Mouse (Mus musculus) spleen, postnatal 10 days (tissue): ENCODE data around the gene Hist1h2ad.
A peak's percentile ranks its signal among the peaks of the same experiment; 100 is the strongest.
"Not testable (repeated sequence)": the region's sequence is repeated elsewhere in the genome, so short reads cannot be mapped to it uniquely, and the experiment has no call there.

ENCODE experiments used
- DNase-seq, 2 experiments: peaks; one replicate each; pipeline ENCODE4 v3.0.0; 2021 to 2022; ENCODE audit warnings: low spot score in 2 of 2

The Hist1h2ad gene

DNA sequence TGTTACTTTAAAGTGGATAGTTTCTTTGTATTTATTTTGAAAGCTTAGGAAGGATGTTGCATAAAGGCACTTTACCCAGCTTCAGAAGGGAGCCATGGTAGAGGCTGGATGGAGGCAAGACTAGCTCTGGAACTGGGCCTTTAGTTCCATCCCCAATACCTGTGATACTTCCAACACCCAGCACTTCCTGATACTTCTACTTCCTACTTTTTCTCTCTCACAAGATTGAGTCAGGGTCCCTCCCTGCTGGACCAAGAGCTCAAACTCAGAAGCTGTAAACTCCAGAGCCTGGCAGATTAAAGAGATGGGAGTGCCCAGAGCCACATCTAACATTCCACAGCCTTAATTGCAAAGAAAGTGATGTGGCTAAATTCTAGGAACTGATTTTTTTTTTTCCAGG, 10.2 kb downstream of the Hist1h2ad start:
- DNase-seq = peak in 1 of 2 experiments; percentile 37

DNA sequence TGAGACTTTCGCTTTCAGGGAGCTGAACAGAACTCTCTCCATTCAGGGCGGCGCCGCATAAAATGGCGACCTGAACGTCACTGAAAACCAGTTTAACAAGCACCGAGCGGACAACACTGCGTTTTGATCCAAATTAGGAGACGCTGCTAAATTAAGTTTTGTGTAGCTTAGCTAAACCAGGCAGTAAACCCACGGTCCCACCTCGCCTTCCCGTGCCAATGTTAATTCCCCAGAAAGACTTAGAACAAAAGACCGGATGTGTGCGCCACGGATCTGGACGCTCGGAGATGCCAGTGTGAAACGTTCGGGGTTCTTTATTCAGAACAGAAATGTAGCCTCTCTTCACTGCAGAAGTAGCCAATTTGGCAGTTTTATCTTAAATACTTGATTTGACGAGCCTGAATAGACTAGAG, 10.9 kb downstream of the Hist1h2ad start:
- peak; percentile 78 to 86 for DNase-seq

DNA sequence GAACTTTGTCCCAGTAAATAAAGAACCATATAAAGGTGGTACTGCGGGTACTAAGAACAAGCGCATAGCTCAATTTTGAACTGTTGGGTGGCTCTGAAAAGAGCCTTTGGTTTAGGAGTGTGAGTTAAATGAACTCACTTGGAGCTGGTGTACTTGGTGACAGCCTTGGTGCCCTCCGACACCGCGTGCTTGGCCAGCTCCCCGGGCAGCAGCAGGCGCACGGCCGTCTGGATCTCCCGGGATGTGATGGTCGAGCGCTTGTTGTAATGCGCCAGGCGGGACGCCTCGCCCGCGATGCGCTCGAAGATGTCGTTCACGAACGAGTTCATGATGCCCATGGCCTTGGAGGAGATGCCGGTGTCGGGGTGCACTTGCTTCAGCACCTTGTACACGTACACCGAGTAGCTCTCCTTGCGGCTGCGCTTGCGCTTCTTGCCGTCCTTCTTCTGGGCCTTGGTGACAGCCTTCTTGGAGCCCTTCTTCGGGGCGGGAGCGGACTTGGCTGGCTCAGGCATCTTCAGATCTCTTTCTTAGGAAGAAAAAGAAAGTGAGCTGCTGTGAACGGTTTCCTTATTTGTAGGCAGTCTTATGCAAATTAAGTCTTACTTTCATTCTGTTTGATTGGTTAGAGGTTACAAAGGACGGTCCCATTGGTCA, 11.4 kb downstream of the Hist1h2ad start:
- peak; percentile 79 to 86 for DNase-seq

DNA sequence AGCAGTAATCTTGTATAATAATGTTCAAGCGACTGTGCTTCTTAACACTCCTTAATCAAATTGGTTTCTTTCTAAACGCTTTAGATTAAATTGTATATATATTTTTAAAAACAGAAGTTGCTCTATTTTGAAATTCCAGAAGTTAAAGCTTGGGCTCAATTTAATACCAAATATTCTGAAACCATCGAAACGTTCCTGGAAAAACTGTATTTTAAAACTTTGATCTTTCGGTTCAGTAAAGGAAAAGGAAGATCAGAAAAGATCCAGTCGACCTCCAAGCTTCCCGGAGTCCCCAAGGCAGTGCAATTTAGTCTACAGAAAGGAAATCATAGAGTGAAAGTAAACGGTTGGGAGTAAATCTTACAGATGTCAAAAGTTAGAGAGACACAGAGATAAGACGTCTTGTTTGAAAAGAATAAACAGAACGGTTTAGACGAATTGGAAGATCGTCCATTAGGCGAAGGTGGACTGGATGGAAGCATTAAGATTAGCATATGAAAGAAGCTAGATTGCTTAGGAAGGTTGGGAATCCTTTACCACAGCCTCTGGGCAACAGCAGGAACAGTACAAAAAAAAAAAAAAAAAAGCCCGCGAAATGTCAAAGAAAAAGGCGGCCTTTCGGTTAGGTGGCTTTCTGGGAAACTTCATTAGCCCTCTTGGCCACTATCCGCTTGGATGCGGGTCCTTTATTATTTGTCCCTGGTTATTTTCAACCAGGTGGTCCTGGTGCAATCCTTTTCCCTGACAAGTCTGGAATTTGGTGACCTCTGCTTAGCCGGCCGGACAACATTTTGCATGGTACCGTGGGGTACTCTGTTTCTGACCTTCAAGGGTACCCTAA, 12.1 kb downstream of the Hist1h2ad start:
- peak; percentile 35 to 61 for DNase-seq

DNA sequence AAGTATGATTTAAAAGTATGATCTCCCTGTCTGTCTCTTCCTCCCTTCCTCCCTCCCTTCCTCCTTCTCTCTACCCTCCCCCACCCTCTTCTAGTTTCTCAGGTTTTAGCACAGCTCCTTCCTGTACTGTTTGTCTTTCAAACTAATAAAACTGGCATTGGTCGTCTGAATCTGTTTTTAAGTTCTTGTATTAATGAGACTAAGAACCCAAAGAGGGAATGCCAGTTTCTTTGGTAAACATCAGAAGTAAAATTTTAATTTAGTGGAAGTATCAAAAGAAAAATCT, 12.7 kb downstream of the Hist1h2ad start:
- DNase-seq = no peak

DNA sequence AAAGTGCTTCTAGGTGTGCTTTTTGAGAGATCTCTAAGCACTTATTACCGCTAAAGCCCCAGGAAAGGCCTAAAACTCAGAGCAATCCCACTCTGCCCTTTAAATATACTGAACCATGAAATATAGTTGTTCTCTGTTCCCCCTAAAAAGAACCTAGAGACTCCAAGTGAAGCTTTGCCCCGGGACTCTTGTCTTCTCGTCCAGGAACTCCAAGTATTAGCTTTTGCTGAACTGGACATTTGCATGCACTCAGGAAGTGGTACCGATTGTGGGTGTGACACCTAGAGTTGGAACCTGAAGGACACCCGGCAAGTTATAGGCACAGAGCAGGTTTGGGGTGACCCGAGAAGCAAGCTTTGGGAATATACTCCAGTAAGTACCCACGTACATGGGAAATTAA, 17.0 kb downstream of the Hist1h2ad start:
- no peak for DNase-seq

DNA sequence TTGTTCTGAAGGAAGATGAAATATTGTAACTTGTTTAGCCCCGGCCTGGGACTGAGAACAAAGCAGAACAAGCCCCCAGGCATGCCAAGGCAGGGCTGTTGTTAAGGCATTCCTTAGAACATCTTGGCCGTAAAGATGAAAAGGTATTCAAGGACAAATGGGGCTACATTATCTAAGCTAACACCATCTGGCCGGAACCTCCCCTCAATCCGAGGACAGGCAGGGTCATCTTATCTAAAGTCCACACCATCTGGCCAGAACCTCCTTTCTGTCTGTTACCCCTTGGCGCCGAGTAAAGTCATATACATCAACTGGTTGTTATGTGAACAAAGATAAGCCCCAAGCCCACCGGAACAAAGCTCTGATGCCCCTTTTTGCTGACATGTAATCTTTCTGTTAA, 17.7 kb downstream of the Hist1h2ad start:
- DNase-seq = not testable (repeated sequence)

DNA sequence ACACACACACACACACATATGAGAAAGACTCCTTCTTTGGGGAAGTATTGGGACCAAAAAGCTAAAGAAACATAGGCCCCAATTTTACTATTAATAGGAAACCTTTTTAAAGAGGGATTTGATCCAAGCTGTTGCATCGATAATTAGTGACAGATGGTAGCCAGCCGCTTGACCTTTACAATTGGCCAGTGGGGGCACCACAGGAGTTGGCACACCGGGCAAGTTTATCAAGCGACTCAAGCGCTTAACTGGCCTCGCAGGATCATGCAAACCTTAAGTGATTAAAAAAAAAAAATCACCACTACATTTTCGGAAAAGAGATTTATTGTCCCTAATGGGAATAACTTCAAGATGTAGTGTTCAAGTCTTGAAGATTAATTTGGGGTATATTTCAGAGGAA, 18.4 kb downstream of the Hist1h2ad start:
- DNase-seq = no peak

DNA sequence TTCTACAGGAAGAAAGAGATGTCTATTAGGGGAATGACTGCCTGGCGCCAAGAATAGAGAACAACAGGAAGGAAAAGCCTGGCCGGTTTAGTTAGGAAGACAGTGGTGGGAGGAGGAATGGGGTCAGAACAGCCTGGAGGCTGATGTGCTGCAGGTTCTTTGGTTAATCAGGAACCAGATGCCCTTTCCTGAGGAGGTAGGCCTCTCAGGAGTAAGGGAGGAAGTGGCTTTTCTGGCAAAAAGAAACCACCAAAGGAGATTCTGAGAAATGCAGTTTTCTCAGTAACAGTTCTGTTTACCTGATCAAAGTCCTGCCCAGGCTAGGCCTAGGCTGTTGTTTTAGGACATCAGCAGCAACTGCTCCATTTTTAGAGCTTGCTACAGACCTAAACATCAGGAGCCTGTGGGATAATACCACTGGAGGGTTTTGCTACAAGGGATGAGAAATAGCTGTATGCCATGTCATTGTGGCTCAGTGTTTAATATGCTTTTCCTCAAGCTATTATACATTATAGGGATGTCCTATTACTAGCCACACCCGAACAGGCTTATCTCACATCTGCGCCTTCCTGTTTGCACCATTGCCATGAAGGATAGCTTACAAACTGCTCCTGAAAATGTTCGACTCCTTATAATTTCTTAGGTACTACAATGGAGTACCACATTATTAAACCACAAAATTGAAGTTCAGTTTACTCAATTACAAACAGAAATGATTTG, 19.0 kb downstream of the Hist1h2ad start:
- no peak for DNase-seq

DNA sequence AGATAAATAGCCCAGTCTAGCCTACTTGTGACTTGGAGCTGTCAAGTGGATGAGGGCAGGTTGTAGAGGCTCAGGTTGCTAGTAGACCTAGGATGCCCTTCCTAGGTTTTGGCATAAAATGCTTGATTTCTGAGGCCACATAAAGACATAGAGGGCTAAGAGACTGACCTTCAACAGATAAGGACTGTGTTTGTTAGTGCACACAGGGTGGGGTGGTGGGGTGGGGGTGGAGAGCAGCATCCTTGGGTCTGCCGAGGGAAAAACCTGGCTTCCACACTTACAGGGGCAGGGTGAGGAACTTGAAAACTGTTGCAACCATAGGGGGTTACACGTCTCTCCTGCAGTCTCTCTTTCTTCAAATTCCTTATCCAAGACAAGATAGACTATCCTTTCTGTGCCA, 21.0 kb downstream of the Hist1h2ad start:
- no peak for DNase-seq

DNA sequence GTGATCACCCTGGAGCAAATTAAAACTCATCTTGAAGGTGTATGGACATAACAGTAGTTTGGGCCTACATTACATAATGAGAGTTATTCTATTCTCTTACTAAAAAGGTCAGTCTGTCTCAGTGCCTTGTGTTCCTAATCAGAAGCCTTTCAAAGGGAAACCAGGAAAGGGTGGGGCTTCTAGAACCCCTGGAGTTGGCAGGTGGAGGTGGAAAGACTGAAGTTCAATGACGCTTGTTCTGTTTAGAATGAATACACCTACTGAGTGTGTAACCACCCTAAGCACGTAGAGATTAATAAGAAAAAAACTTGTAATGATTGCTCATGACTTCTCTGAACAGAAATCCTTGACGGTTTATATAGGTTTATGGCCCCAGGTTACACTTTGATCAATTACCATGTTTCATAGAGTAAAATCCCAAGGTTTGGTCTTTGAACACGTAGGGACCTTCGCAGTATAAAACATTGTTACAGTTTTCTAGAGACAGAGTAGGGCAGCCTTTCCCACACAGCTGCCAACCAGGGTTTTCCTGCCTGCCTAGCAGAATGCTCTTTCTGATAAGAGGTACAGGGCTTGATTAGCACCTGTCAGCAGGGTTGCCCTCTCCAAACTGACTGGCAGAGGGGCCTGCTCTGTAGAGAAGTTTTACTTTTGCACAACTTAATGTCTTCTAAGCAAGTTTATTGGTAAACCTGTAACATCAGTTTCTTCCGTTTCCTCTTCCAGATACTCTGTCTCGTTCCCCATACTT, 21.6 kb downstream of the Hist1h2ad start:
- peak in 1 of 2 experiments; percentile 68 for DNase-seq

DNA sequence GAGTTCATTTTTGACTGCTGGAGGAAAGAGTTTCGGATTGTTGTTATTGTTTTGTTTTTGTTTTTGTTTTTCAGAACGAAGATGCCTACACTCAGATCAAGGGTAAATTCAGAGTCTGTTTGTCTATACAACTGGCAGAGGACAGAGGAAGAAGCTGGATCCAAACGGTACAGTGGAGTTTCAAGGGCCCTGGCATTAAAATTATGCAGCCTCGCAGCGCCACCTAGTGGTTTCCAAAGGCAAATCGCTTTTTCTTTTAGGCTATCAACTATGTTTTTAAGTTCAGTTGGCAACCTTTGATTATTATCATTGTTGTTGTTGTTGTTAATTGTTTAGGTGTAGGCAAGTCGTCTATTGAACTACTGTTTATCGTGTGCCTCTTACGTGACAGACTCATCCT, 23.8 kb downstream of the Hist1h2ad start:
- DNase-seq = peak; percentile 82 to 93

DNA sequence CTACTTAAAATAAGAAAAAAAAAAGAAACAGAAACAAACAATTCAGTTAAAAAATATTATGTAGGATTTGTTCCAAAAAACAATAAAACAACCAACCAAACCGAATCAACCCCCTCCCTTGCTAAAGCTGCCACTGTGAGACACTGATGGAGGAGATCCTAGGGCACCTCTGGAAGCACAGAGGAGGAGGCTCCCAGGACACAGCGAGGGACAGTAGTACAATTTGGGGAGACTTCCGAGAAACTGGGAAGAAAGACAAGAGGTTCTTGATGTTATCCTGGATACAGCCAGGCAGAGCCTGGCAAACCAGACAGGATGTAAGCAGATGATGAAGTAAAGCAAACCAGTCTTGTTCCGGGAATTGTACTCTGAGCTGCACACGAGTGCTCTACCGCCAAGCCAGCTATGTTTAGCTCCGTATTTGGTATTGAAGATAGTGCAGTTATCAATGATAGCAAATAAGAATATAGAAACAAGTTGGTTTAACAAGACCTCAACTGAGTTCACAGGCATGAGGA, 29.1 kb downstream of the Hist1h2ad start:
- no peak for DNase-seq

DNA sequence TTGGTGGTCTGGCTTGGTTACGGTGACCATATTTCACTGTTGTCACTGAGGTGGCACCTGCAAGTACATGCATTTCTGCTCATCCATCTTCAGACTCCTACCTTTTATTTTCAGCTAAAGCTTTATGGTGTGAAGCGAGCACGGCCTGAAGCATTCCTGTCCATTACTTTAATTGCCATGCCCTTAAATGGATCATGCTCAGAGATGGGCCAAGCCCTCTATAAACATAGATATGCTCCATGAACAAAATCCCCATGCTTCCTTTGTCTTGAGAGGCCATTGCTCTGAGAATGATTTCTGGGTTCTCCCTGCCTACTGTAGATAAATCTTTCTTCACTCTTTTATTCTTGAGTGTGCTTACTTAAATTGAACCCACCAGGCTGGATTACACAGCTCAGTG, 30.3 kb downstream of the Hist1h2ad start:
- no peak for DNase-seq

DNA sequence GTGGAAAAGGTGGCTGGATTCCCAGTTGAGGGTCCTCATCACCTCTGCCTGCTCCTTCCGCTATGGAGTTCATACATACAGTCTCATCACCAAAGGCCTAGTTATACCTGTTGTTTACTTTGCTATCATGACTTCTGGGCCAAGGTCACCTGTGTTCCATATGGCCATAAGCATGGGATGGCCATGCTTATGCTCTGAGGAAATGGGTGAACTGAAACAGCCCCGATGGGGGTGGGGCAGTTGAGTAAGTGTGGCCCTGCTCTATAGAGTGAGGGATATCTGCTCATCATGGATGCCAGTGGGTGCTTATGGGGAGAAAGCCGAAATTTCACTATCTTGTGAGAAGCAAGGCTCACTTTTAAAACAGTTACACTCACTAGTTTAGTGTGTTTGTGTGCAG, 30.9 kb downstream of the Hist1h2ad start:
- no peak for DNase-seq

DNA sequence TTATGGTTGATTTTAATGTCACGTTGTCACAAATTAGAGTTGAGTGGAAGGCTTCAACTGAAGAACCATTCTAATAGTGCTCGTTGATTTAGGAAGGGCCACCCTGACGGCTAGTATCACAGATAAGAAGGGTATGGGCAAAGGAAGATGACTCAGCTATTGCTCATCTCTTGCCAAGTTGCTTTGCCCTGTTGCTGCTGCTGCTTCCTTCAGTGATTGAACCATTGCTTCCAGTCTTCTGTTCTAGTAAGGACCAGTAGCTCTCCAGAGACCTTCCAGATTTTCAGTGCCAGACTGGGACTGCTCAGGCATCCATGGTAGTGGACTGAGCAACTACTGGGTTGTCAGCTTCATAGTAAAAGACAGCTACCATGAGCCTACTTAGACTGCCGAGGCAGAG, 35.0 kb downstream of the Hist1h2ad start:
- peak in 1 of 2 experiments; percentile 51 for DNase-seq

DNA sequence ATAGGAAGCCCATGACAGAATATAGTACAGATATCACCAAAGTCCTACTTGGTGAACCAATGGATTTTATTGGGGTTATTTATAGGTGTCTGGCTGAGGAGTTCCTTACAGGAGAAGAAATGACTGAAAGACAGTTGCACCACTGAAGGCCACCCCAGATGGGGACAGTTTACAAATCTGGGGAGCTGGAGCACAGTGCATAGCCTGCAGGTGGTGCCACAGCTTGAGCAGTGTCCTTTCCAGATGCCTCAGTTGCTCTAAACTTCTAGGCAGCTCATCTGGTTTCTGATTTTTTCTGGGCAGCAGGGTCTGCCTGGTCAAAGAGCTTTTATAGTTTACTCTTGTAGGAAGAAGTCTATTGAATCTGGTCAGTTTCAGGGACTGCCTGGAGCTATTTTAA, 35.7 kb downstream of the Hist1h2ad start:
- DNase-seq = peak in 1 of 2 experiments; percentile 15

DNA sequence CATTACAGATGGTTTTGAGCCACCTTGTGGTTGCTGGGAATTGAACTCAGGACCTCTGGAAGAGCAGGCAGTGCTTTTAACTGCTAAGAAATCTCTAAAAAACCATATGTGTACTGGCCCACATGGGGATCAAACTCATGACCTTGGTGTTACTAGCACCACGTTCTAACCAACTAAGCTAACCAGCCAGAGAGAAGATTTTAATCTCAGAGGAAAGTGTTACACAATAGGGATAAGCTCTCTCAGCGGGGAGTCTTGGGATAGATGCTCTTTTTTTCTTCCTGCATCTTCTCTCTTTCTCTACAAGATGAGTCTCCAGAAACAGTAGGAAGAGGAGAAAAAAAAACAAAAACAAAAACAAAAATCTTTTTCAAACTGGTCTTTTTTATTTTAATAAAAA, 36.2 kb downstream of the Hist1h2ad start:
- no peak for DNase-seq

DNA sequence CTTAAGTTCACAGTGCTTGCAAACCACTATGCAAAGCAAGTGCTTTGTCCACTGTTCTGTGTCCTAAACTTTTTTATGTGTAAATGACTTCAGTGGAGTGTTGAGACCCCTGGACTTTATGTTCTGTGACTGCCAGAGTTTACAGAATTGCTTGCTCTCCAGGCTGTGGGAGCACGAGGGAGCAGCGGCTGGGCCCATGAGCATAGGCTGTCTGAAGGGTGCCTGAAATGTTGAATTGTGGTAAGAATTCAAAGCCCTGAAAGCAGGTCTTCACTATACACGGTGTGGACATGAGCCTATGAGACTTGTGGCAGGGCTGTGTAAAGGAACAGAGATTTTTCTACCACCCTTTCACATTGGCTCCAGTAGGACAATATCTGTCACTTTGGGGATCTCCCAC, 37.5 kb downstream of the Hist1h2ad start:
- no peak for DNase-seq

DNA sequence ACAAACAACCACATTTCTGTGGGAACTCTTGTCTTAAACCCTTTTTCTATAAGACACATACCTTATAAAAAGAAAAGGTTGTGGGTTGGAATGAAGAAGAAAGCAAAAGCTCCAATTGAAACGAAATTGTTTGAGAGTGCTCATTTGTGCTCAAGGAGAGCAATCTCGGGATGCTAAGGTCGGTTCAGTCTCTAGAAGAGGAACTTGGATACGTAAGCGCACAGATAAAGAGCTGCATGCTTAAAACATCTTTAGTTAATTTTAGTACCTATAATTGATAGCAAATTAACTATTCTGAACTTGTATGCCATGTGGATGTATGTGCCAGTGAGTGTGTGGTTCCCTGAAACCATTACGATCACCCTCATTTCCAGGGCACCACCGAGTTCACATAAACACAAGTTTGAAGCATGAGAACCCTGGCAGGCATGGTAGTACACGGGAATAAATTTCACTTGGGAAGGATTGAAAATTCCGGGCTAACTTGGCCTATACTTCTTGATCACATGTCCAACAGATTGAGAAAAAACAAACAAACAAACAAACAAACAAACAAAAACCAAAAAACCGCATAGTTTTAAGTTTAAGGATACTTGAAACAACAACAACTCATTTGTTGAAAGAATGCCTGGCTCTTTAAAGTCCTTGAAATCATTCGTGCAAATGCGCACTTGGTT, 46.0 kb downstream of the Hist1h2ad start:
- peak in 1 of 2 experiments; percentile 42 for DNase-seq
